Mouse (Mus musculus) kidney, embryonic 14.5 days (tissue): ENCODE data around the gene Med26. TPM values are rescaled to one million over a fixed set of nuclear protein-coding genes. Genes with fewer than 3 reads are reported as not detected.

Experiments
- ATAC-seq: fragments of 200-750 bp; cut with Nextera tagmentation; 2 replicates; pipeline ENCODE4 v1.8.0; 2017; ENCODE audit warnings: moderate number of reproducible peaks, mild to moderate bottlenecking, moderate TSS enrichment, moderate library complexity; ENCODE audit not compliant: low FRiP score, low TSS enrichment
- H3K27ac ChIP-seq: fragments of 300-500 bp; sonication (generic); 2 replicates; pipeline ENCODE4 v1.5.1; 2014; ENCODE audit warnings: low read depth, mild to moderate bottlenecking, low read length, moderate library complexity, mixed read lengths
- H3K27me3 ChIP-seq: fragments of 300-500 bp; sonication (generic); 2 replicates; pipeline ENCODE4 v1.6.1; 2014; ENCODE audit warnings: mild to moderate bottlenecking, low read length; ENCODE audit not compliant: control insufficient read depth, insufficient read depth
- H3K36me3 ChIP-seq: fragments of 300-500 bp; sonication (generic); 2 replicates; pipeline ENCODE4 v1.6.1; 2014; ENCODE audit warnings: low read length, mixed read lengths; ENCODE audit not compliant: control insufficient read depth, insufficient read depth
- H3K4me1 ChIP-seq: fragments of 300-500 bp; sonication (generic); 2 replicates; pipeline ENCODE4 v1.6.1; 2014; ENCODE audit warnings: low read length, mixed read lengths; ENCODE audit not compliant: control insufficient read depth, insufficient read depth
- H3K4me2 ChIP-seq: fragments of 300-500 bp; sonication (generic); replicated peaks from 2 replicates; pipeline ENCODE4 v1.6.1; 2014; ENCODE audit warnings: low read depth, mild to moderate bottlenecking, low read length
- H3K4me3 ChIP-seq: fragments of 300-500 bp; sonication (generic); 2 replicates; pipeline ENCODE4 v1.5.1; 2014; ENCODE audit warnings: mild to moderate bottlenecking, low read length
- H3K9ac ChIP-seq: fragments of 300-500 bp; sonication (generic); 2 replicates; pipeline ENCODE4 v1.6.1; 2014; ENCODE audit warnings: low read depth, mild to moderate bottlenecking, low read length, moderate library complexity
- H3K9me3 ChIP-seq: fragments of 300-500 bp; sonication (generic); 2 replicates; pipeline ENCODE4 v1.6.1; 2016; ENCODE audit warnings: low read length; ENCODE audit not compliant: control insufficient read depth
- WGBS: fragments of 180-500 bp; shearing (Covaris S2); extraction: QIAGEN DNeasy Blood & Tissue Kit; methylation state at CpG from one replicate; pipeline ENCODE4 v1.1.7; 2014; 5-methylcytosine and 5-hydroxymethylcytosine counted together
- polyA plus RNA-seq: library from polyadenylated mRNA; unstranded; fragments of >200 nt; fragmentation: Nextera tagmentation; extraction: Ambion mirVana; gene quantifications from 2 replicates; pipeline ENCODE4 v1.2.1, GENCODE M21; 2014

Med26 gene
- polyA plus RNA-seq, 1 experiment from 2014 or later: 15.8 TPM

- H3K9me3 ChIP-seq: no peaks in the 10 kb centered on the region
- no peak for ATAC-seq
- 57% methylated on average over 4 of the region's 4 CpGs for WGBS
- no peaks in the 10 kb centered on the region for H3K27me3 ChIP-seq
- H3K4me1 ChIP-seq: no peaks in the 10 kb centered on the region
- H3K4me3 ChIP-seq: no peak overlapping the region
- no peak overlapping the region for H3K4me2 ChIP-seq
- peaks cover 10% of the 10 kb centered on the region; the same call in 1 of the 2 replicates for H3K36me3 ChIP-seq
- H3K27ac ChIP-seq: no peak overlapping the region
- no peak overlapping the region for H3K9ac ChIP-seq
Measured at GRCm38 (mm10) chr8:72555770-72556169, 7.7 kb upstream of the Med26 start.

- no peaks in the 10 kb centered on the region for H3K9me3 ChIP-seq
- peak overlapping the region; percentile 94 for H3K27ac ChIP-seq
- peak overlapping the region; percentile 73 for H3K4me2 ChIP-seq
- H3K4me3 ChIP-seq: peak overlapping the region; percentile 98
- peak overlapping the region; percentile 81; the same call in 1 of the 2 replicates for H3K9ac ChIP-seq
- peaks cover 16% of the 10 kb centered on the region; the same call in 1 of the 2 replicates for H3K4me1 ChIP-seq
- H3K27me3 ChIP-seq: no peaks in the 10 kb centered on the region
- 14% methylated on average over 5 of the region's 5 CpGs for WGBS
- ATAC-seq: no peak
- peaks cover 2% of the 10 kb centered on the region; the same call in 1 of the 2 replicates for H3K36me3 ChIP-seq
Measured at GRCm38 (mm10) chr8:72549314-72549892, 1.3 kb upstream of the Med26 start.

GRCm38 (mm10) chr8:72548644-72549313 lies 709 bp upstream of the Med26 start:
- Histone ChIP-seq H3K4me2 (peak overlapping the region; percentile 73), H3K36me3 (peaks cover 7% of the 10 kb centered on the region; the same call in 1 of the 2 replicates), H3K4me1 (peaks cover 16% of the 10 kb centered on the region; the same call in 1 of the 2 replicates), H3K9ac (peak overlapping the region; percentile 81), H3K9me3 (no peaks in the 10 kb centered on the region), H3K27ac (peak overlapping the region; percentile 94), H3K4me3 (peak overlapping the region; percentile 98), H3K27me3 (no peaks in the 10 kb centered on the region)
- WGBS: under 1% methylated on average over 44 of the region's 45 CpGs
- peak; percentile 1; the same call in 1 of the 2 replicates for ATAC-seq

DNA sequence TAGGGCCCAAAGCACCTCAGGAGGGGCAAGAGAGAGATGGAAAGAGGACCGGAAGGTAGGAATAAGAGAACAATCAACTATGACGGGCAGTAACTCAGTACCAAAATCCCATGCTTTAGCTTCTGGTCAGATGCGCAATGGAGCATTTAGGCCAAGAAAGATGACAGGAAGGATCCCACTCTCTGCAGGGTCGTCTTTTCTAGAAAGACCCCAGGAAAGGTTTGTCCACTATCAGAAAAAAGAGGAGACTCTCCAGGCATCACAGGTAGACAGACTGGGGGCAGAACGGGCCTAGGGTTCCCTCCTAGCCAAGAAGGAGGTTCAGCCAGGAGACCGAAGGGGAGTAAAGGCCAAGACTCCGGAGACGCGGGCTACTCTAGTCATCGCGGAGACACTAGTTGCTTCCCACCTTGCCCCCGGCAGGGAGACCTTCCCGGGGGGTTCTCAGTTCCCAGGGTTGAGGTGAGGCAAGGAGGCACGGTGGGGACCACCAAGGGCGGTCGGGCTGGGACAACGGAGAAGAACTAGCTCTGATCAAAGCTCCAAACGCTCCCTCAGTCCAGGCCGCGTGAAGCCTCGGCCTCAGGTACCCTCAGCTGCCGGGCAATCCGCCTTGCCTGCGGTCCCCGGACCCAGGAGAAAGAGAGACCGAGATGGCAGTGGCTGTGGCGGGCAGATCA lies 808 bp downstream of the Med26 start:
- Histone ChIP-seq H3K4me2 (peak overlapping the region; percentile 72), H3K9me3 (no peaks in the 10 kb centered on the region), H3K9ac (peak overlapping the region; percentile 98), H3K27me3 (no peaks in the 10 kb centered on the region), H3K27ac (peak overlapping the region; percentile 67), H3K4me3 (peak overlapping the region; percentile 98), H3K4me1 (peaks cover 16% of the 10 kb centered on the region; the same call in 1 of the 2 replicates), H3K36me3 (peaks cover 8% of the 10 kb centered on the region; the same call in 1 of the 2 replicates)
- ATAC-seq: no peak; the same call in 1 of the 2 replicates
- WGBS: under 1% methylated on average over 27 of the region's 27 CpGs

- no peaks in the 10 kb centered on the region for H3K9me3 ChIP-seq
- H3K27ac ChIP-seq: no peak overlapping the region
- no peak for ATAC-seq
- H3K4me1 ChIP-seq: no peaks in the 10 kb centered on the region
- H3K9ac ChIP-seq: no peak overlapping the region
- peaks cover 5% of the 10 kb centered on the region; the same call in 1 of the 2 replicates for H3K36me3 ChIP-seq
- H3K4me3 ChIP-seq: no peak overlapping the region
- H3K4me2 ChIP-seq: no peak overlapping the region
- H3K27me3 ChIP-seq: no peaks in the 10 kb centered on the region
Measured at GRCm38 (mm10) chr8:72539234-72539633, 8.8 kb downstream of the Med26 start.

- Histone ChIP-seq H3K4me2 (no peak overlapping the region), H3K4me3 (no peak overlapping the region), H3K27ac (no peak overlapping the region), H3K9me3 (no peaks in the 10 kb centered on the region), H3K9ac (no peak overlapping the region), H3K27me3 (no peaks in the 10 kb centered on the region), H3K36me3 (no peaks in the 10 kb centered on the region), H3K4me1 (no peaks in the 10 kb centered on the region)
- 96% methylated on average over 3 of the region's 3 CpGs for WGBS
- ATAC-seq: no peak
Measured at GRCm38 (mm10) chr8:72534888-72535287, 13.2 kb downstream of the Med26 start.

GRCm38 (mm10) chr8:72532103-72532502 lies 16.0 kb downstream of the Med26 start:
- H3K4me2 ChIP-seq: no peak overlapping the region

GRCm38 (mm10) chr8:72521888-72522287 lies 26.2 kb downstream of the Med26 start:
- H3K9me3 ChIP-seq: no peaks in the 10 kb centered on the region; the same call in 1 of the 2 replicates
- H3K27me3 ChIP-seq: no peaks in the 10 kb centered on the region
- H3K4me2 ChIP-seq: no peak overlapping the region
- no peak overlapping the region for H3K9ac ChIP-seq
- no peaks in the 10 kb centered on the region for H3K4me1 ChIP-seq
- ATAC-seq: no peak
- H3K27ac ChIP-seq: no peak overlapping the region
- H3K4me3 ChIP-seq: no peak overlapping the region
- H3K36me3 ChIP-seq: no peaks in the 10 kb centered on the region

More at GRCm38 (mm10) chr8:72532103-72532502, 16.0 kb downstream of the Med26 start:
- no peak overlapping the region for H3K27ac ChIP-seq
- H3K4me3 ChIP-seq: no peak overlapping the region
- no peaks in the 10 kb centered on the region for H3K36me3 ChIP-seq
- no peaks in the 10 kb centered on the region for H3K9me3 ChIP-seq
- no peak overlapping the region for H3K9ac ChIP-seq
- H3K27me3 ChIP-seq: no peaks in the 10 kb centered on the region
- no peaks in the 10 kb centered on the region for H3K4me1 ChIP-seq
- no peak for ATAC-seq
- WGBS: 93% methylated on average over 1 of the region's 1 CpGs
